Mouse (Mus musculus) neural tube, embryonic 12.5 days (tissue): Measurements from ENCODE around the gene Samd1. TPM values are rescaled to one million over a fixed set of nuclear protein-coding genes. Genes with fewer than 3 reads are reported as not detected.

ENCODE experiments used
- ATAC-seq: fragments of 200-750 bp; cut with Nextera tagmentation; 2 replicates; pipeline ENCODE4 v1.8.0; 2017; ENCODE audit warnings: low read depth, mild to moderate bottlenecking, moderate TSS enrichment, moderate library complexity; ENCODE audit not compliant: low FRiP score
- H3K27ac ChIP-seq: fragments of 300-500 bp; sonication (generic); 2 replicates; pipeline ENCODE4 v1.5.1; 2016
- H3K27me3 ChIP-seq: fragments of 300-500 bp; sonication (generic); replicated peaks from 2 replicates; pipeline ENCODE4 v1.6.1; 2016; ENCODE audit warnings: mild to moderate bottlenecking
- H3K36me3 ChIP-seq: fragments of 300-500 bp; sonication (generic); 2 replicates; pipeline ENCODE4 v1.6.1; 2016; ENCODE audit warnings: mild to moderate bottlenecking
- H3K4me1 ChIP-seq: fragments of 300-500 bp; sonication (generic); 2 replicates; pipeline ENCODE4 v1.6.1; 2016
- H3K4me2 ChIP-seq: fragments of 300-500 bp; sonication (generic); replicated peaks from 2 replicates; pipeline ENCODE4 v1.6.1; 2016; ENCODE audit warnings: mild to moderate bottlenecking
- H3K4me3 ChIP-seq: fragments of 300-500 bp; sonication (generic); 2 replicates; pipeline ENCODE4 v1.5.1; 2016
- H3K9ac ChIP-seq: fragments of 300-500 bp; sonication (generic); 2 replicates; pipeline ENCODE4 v1.6.1; 2016; ENCODE audit warnings: mild to moderate bottlenecking
- H3K9me3 ChIP-seq: fragments of 300-500 bp; sonication (generic); 2 replicates; pipeline ENCODE4 v1.6.1; 2016; ENCODE audit warnings: mild to moderate bottlenecking
- WGBS: fragments of 180-500 bp; shearing (Covaris S2); methylation state at CpG from one replicate; pipeline ENCODE4 v1.1.7; 2016; 5-methylcytosine and 5-hydroxymethylcytosine counted together
- polyA plus RNA-seq: library from polyadenylated mRNA; unstranded; fragments of >200 nt; fragmentation: Nextera tagmentation; extraction: Ambion mirVana; gene quantifications from 2 replicates; pipeline ENCODE4 v1.2.1, GENCODE M21; 2016

The Samd1 gene
- polyA plus RNA-seq = 9.7 and 9.8 TPM in 2 replicates

GRCm38 (mm10) chr8:83997511-83998141, at the start of gene Samd1:
TSS of gene Samd1 (plus strand) at chr8:83997672.
- Histone ChIP-seq H3K27me3 (peaks cover 25% of the 10 kb centered on the region), H3K4me3 (peak within 1 kb of the TSS; percentile 82), H3K4me2 (peak within 1 kb of the TSS; percentile 89), H3K9ac (peak within 1 kb of the TSS; percentile 89), H3K4me1 (peaks cover 24% of the 10 kb centered on the region), H3K27ac (peak within 1 kb of the TSS; percentile 92), H3K36me3 (peaks cover 34% of the 10 kb centered on the region), H3K9me3 (no peaks in the 10 kb centered on the region)
- ATAC-seq = no peak
- under 1% methylated on average over 71 of the region's 112 CpGs for WGBS

- no peak for ATAC-seq
- H3K27ac ChIP-seq = no peak overlapping the region
Measured at GRCm38 (mm10) chr8:83954749-83955105, 42.7 kb upstream of the Samd1 start.

GRCm38 (mm10) chr8:83955106-83955957, 42.1 kb upstream of the Samd1 start, which contains the start of the genes Gm10644 and Asf1b:
TSS of gene Gm10644 (minus strand) at chr8:83955205.
TSS of gene Asf1b (plus strand) at chr8:83955507.
- peak within 1 kb of the TSS; percentile 62 for H3K9ac ChIP-seq
- peak; percentile 100 for ATAC-seq
- under 1% methylated on average over 75 of the region's 75 CpGs for WGBS
- no peaks in the 10 kb centered on the region for H3K27me3 ChIP-seq
- H3K36me3 ChIP-seq = no peaks in the 10 kb centered on the region
- H3K4me3 ChIP-seq = peak within 1 kb of the TSS; percentile 66
- no peak within 1 kb of the TSS for H3K27ac ChIP-seq
- H3K4me2 ChIP-seq = peak within 1 kb of the TSS; percentile 93
- no peaks in the 10 kb centered on the region for H3K9me3 ChIP-seq
- H3K4me1 ChIP-seq = peaks cover 14% of the 10 kb centered on the region

More at GRCm38 (mm10) chr8:83954749-83955105, 42.7 kb upstream of the Samd1 start:
- 2% methylated on average over 14 of the region's 14 CpGs for WGBS
- Histone ChIP-seq H3K4me2 (peak overlapping the region; percentile 93), H3K9me3 (no peaks in the 10 kb centered on the region), H3K4me3 (peak overlapping the region; percentile 66), H3K9ac (peak overlapping the region; percentile 52; the same call in 1 of the 2 replicates), H3K27me3 (no peaks in the 10 kb centered on the region), H3K36me3 (no peaks in the 10 kb centered on the region), H3K4me1 (peaks cover 14% of the 10 kb centered on the region)

GRCm38 (mm10) chr8:83955958-83956218, 41.6 kb upstream of the Samd1 start:
- H3K9me3 ChIP-seq = no peaks in the 10 kb centered on the region
- no peaks in the 10 kb centered on the region for H3K27me3 ChIP-seq
- H3K4me3 ChIP-seq = peak overlapping the region; percentile 66
- no peak overlapping the region for H3K27ac ChIP-seq
- no peak; the same call in 1 of the 2 replicates for ATAC-seq
- WGBS = under 1% methylated on average over 15 of the region's 15 CpGs
- no peaks in the 10 kb centered on the region for H3K36me3 ChIP-seq
- peak overlapping the region; percentile 62 for H3K9ac ChIP-seq
- H3K4me2 ChIP-seq = peak overlapping the region; percentile 93
- peaks cover 14% of the 10 kb centered on the region for H3K4me1 ChIP-seq

GRCm38 (mm10) chr8:83956789-83957188, 40.7 kb upstream of the Samd1 start:
- 39% methylated on average over 1 of the region's 1 CpGs for WGBS
- Histone ChIP-seq H3K4me3 (peak overlapping the region; percentile 66; the same call in 1 of the 2 replicates), H3K9me3 (no peaks in the 10 kb centered on the region), H3K36me3 (no peaks in the 10 kb centered on the region), H3K9ac (no peak overlapping the region), H3K27me3 (no peaks in the 10 kb centered on the region), H3K4me1 (peaks cover 14% of the 10 kb centered on the region), H3K27ac (no peak overlapping the region), H3K4me2 (peak overlapping the region; percentile 93)
- ATAC-seq = no peak

GRCm38 (mm10) chr8:83964015-83964765, 33.3 kb upstream of the Samd1 start:
- 94% methylated on average over 5 of the region's 5 CpGs for WGBS
- H3K4me3 ChIP-seq = no peak overlapping the region
- H3K4me2 ChIP-seq = no peak overlapping the region
- no peak overlapping the region for H3K27ac ChIP-seq
- no peak overlapping the region for H3K9ac ChIP-seq
- H3K36me3 ChIP-seq = peaks cover 21% of the 10 kb centered on the region
- H3K27me3 ChIP-seq = no peaks in the 10 kb centered on the region
- no peaks in the 10 kb centered on the region for H3K4me1 ChIP-seq
- ATAC-seq = no peak
- no peaks in the 10 kb centered on the region for H3K9me3 ChIP-seq

GRCm38 (mm10) chr8:83967701-83968100, 29.8 kb upstream of the Samd1 start:
- Histone ChIP-seq H3K4me1 (no peaks in the 10 kb centered on the region), H3K9me3 (no peaks in the 10 kb centered on the region), H3K9ac (no peak overlapping the region), H3K27ac (no peak overlapping the region), H3K4me2 (no peak overlapping the region), H3K27me3 (no peaks in the 10 kb centered on the region), H3K4me3 (no peak overlapping the region), H3K36me3 (peaks cover 30% of the 10 kb centered on the region)
- 97% methylated on average over 7 of the region's 7 CpGs for WGBS
- no peak for ATAC-seq

- ATAC-seq = no peak
- Histone ChIP-seq H3K27ac (no peak overlapping the region), H3K9me3 (no peaks in the 10 kb centered on the region), H3K36me3 (peaks cover 23% of the 10 kb centered on the region), H3K4me1 (peaks cover 17% of the 10 kb centered on the region), H3K27me3 (no peaks in the 10 kb centered on the region), H3K4me3 (no peak overlapping the region), H3K9ac (no peak overlapping the region), H3K4me2 (no peak overlapping the region)
- WGBS = 93% methylated on average over 4 of the region's 4 CpGs
Measured at GRCm38 (mm10) chr8:83971121-83971520, 26.4 kb upstream of the Samd1 start.

GRCm38 (mm10) chr8:83971661-83972060, 25.8 kb upstream of the Samd1 start:
- Histone ChIP-seq H3K4me3 (peak overlapping the region; percentile 96; the same call in 1 of the 2 replicates), H3K4me2 (peak overlapping the region; percentile 98), H3K27ac (no peak overlapping the region), H3K27me3 (no peaks in the 10 kb centered on the region), H3K9me3 (no peaks in the 10 kb centered on the region), H3K9ac (no peak overlapping the region; the same call in 1 of the 2 replicates), H3K4me1 (peaks cover 17% of the 10 kb centered on the region), H3K36me3 (peaks cover 23% of the 10 kb centered on the region)
- no peak for ATAC-seq
- 78% methylated on average over 6 of the region's 6 CpGs for WGBS

GRCm38 (mm10) chr8:83972150-83973120, 25.0 kb upstream of the Samd1 start, which contains the start of gene Prkaca:
TSS of gene Prkaca (plus strand) at chr8:83972993.
- Histone ChIP-seq H3K4me2 (peak within 1 kb of the TSS; percentile 98), H3K9me3 (no peaks in the 10 kb centered on the region), H3K9ac (peak within 1 kb of the TSS; percentile 96), H3K36me3 (peaks cover 18% of the 10 kb centered on the region), H3K4me1 (peaks cover 25% of the 10 kb centered on the region), H3K27ac (peak within 1 kb of the TSS; percentile 58), H3K4me3 (peak within 1 kb of the TSS; percentile 96), H3K27me3 (no peaks in the 10 kb centered on the region)
- ATAC-seq = peak; percentile 100
- under 1% methylated on average over 86 of the region's 94 CpGs for WGBS
